Mouse (Mus musculus): ENCODE data around the gene Il3ra.

GRCm38 (mm10) chr14:14348674-14349401 is 2.8 kb downstream of the Il3ra start:
- TF ChIP-seq POLR2A (IDR thresholded peaks at IDR 0.05; ENCODE audit: low read depth, low read length) (no peak), CTCF (IDR thresholded peaks at IDR 0.05; ENCODE audit: extremely low read depth, insufficient read depth, insufficient read length, insufficient replicate concordance) (no peak)
